Mouse (Mus musculus) heart, embryonic 13.5 days (tissue): ENCODE data around the gene Arhgap17. TPM values are rescaled to one million over a fixed set of nuclear protein-coding genes. Genes with fewer than 3 reads are reported as not detected.
A peak's percentile ranks its signal among the peaks of the same experiment; 100 is the strongest.

Experiments used
- ATAC-seq: fragments of 200-750 bp; cut with Nextera tagmentation; 2 replicates; pipeline ENCODE4 v1.8.0; 2017; ENCODE audit warnings: moderate TSS enrichment; ENCODE audit not compliant: insufficient number of reproducible peaks, low FRiP score, low TSS enrichment; ENCODE audit errors: extremely low read depth
- H3K27ac ChIP-seq: fragments of 300-500 bp; sonication (generic); replicated peaks from 2 replicates; pipeline ENCODE4 v1.5.1; 2015; ENCODE audit warnings: moderate library complexity, mild to moderate bottlenecking, inconsistent platforms
- H3K27me3 ChIP-seq: fragments of 300-500 bp; sonication (generic); replicated peaks from 2 replicates; pipeline ENCODE4 v1.6.1; 2015; ENCODE audit warnings: mild to moderate bottlenecking, inconsistent platforms
- H3K36me3 ChIP-seq: fragments of 300-500 bp; sonication (generic); 2 replicates; pipeline ENCODE4 v1.6.1; 2015; ENCODE audit warnings: mild to moderate bottlenecking, inconsistent platforms
- H3K4me1 ChIP-seq: fragments of 300-500 bp; sonication (generic); 2 replicates; pipeline ENCODE4 v1.6.1; 2015; ENCODE audit warnings: inconsistent platforms
- H3K4me2 ChIP-seq: fragments of 300-500 bp; sonication (generic); 2 replicates; pipeline ENCODE4 v1.6.1; 2015; ENCODE audit warnings: inconsistent platforms, mild to moderate bottlenecking, moderate library complexity
- H3K4me3 ChIP-seq: fragments of 300-500 bp; sonication (generic); 2 replicates; pipeline ENCODE4 v1.5.1; 2015; ENCODE audit warnings: moderate library complexity, mild to moderate bottlenecking, inconsistent platforms
- H3K9ac ChIP-seq: fragments of 300-500 bp; sonication (generic); 2 replicates; pipeline ENCODE4 v1.6.1; 2015; ENCODE audit warnings: inconsistent platforms, mild to moderate bottlenecking, moderate library complexity
- H3K9me3 ChIP-seq: fragments of 300-500 bp; sonication (generic); 2 replicates; pipeline ENCODE4 v1.6.1; 2016; ENCODE audit warnings: inconsistent platforms
- WGBS: fragments of 180-500 bp; shearing (Covaris S2); methylation state at CpG from one replicate; pipeline ENCODE4 v1.1.7; 2015; ENCODE audit warnings: mixed read lengths; 5-methylcytosine and 5-hydroxymethylcytosine counted together
- polyA plus RNA-seq: library from polyadenylated mRNA; unstranded; fragments of >200 nt; fragmentation: Nextera tagmentation; extraction: Ambion mirVana; gene quantifications from 2 replicates; pipeline ENCODE4 v1.2.1, GENCODE M21; 2015

Arhgap17 gene
- polyA plus RNA-seq, 1 experiment from 2014 or later, result 17.5 TPM

- Histone ChIP-seq H3K4me2 (no peak overlapping the region), H3K27ac (no peak overlapping the region), H3K4me3 (no peak overlapping the region), H3K9me3 (no peaks in the 10 kb centered on the region), H3K27me3 (no peaks in the 10 kb centered on the region), H3K9ac (no peak overlapping the region), H3K4me1 (peaks cover 16% of the 10 kb centered on the region), H3K36me3 (peaks cover 20% of the 10 kb centered on the region)
- no peak for ATAC-seq
- 84% methylated on average over 8 of the region's 8 CpGs for WGBS
These were observed 28.2 kb upstream of the Arhgap17 start for GRCm38 (mm10) chr7:123397931-123398330.

- H3K36me3 ChIP-seq, result peaks cover 18% of the 10 kb centered on the region
- no peak for ATAC-seq
- no peaks in the 10 kb centered on the region for H3K9me3 ChIP-seq
- no peak overlapping the region for H3K9ac ChIP-seq
- no peak overlapping the region for H3K27ac ChIP-seq
- WGBS, result 78% methylated on average over 8 of the region's 8 CpGs
- no peak overlapping the region for H3K4me3 ChIP-seq
- no peaks in the 10 kb centered on the region for H3K27me3 ChIP-seq
- no peak overlapping the region for H3K4me2 ChIP-seq
- H3K4me1 ChIP-seq, result peaks cover 16% of the 10 kb centered on the region
These were observed 27.7 kb upstream of the Arhgap17 start for GRCm38 (mm10) chr7:123397369-123397768.

- Histone ChIP-seq H3K27ac (no peak overlapping the region), H3K9me3 (no peaks in the 10 kb centered on the region), H3K36me3 (peaks cover 17% of the 10 kb centered on the region), H3K4me3 (no peak overlapping the region), H3K4me2 (no peak overlapping the region), H3K27me3 (no peaks in the 10 kb centered on the region), H3K4me1 (peaks cover 16% of the 10 kb centered on the region), H3K9ac (no peak overlapping the region)
- ATAC-seq, result no peak
- 82% methylated on average over 5 of the region's 5 CpGs for WGBS
These were observed 27.2 kb upstream of the Arhgap17 start for GRCm38 (mm10) chr7:123396900-123397299.

- H3K9me3 ChIP-seq, result no peaks in the 10 kb centered on the region
- no peaks in the 10 kb centered on the region for H3K27me3 ChIP-seq
- peaks cover 24% of the 10 kb centered on the region; the same call in 1 of the 2 replicates for H3K36me3 ChIP-seq
- peaks cover 16% of the 10 kb centered on the region for H3K4me1 ChIP-seq
- H3K4me2 ChIP-seq, result no peak overlapping the region
- H3K27ac ChIP-seq, result no peak overlapping the region
- ATAC-seq, result no peak
- no peak overlapping the region for H3K9ac ChIP-seq
- WGBS, result 61% methylated on average over 6 of the region's 6 CpGs
- no peak overlapping the region for H3K4me3 ChIP-seq
These were observed 24.6 kb upstream of the Arhgap17 start for GRCm38 (mm10) chr7:123394271-123394670.

GRCm38 (mm10) chr7:123389686-123390280, 20.1 kb upstream of the Arhgap17 start:
- no peak for ATAC-seq
- Histone ChIP-seq H3K36me3 (peaks cover 39% of the 10 kb centered on the region), H3K9ac (no peak overlapping the region), H3K27me3 (no peaks in the 10 kb centered on the region), H3K4me2 (no peak overlapping the region), H3K4me1 (peaks cover 24% of the 10 kb centered on the region), H3K4me3 (no peak overlapping the region), H3K27ac (no peak overlapping the region), H3K9me3 (no peaks in the 10 kb centered on the region)
- WGBS, result 77% methylated on average over 6 of the region's 6 CpGs

- peaks cover 32% of the 10 kb centered on the region for H3K36me3 ChIP-seq
- no peak overlapping the region for H3K9ac ChIP-seq
- H3K4me3 ChIP-seq, result no peak overlapping the region
- H3K27me3 ChIP-seq, result no peaks in the 10 kb centered on the region
- H3K4me1 ChIP-seq, result peaks cover 8% of the 10 kb centered on the region
- WGBS, result 56% methylated on average over 11 of the region's 11 CpGs
- ATAC-seq, result no peak
- no peak overlapping the region for H3K27ac ChIP-seq
- no peak overlapping the region for H3K4me2 ChIP-seq
- H3K9me3 ChIP-seq, result no peaks in the 10 kb centered on the region
These were observed 16.1 kb upstream of the Arhgap17 start for GRCm38 (mm10) chr7:123385693-123386407.

- H3K4me1 ChIP-seq, result peaks cover 15% of the 10 kb centered on the region
- H3K4me3 ChIP-seq, result peak overlapping the region; percentile 69
- 0 out of 2 replicates have a peak, but pooled peaks cover 4% of the 10 kb centered on the region for H3K36me3 ChIP-seq
- H3K9ac ChIP-seq, result peak overlapping the region; percentile 84
- H3K4me2 ChIP-seq, result peak overlapping the region; percentile 81
- H3K9me3 ChIP-seq, result no peaks in the 10 kb centered on the region
- H3K27ac ChIP-seq, result peak overlapping the region; percentile 16; the same call in 1 of the 2 replicates
- 3% methylated on average over 40 of the region's 41 CpGs for WGBS
- peak; percentile 99 for ATAC-seq
- 0 out of 2 replicates have a peak, but pooled peaks cover 2% of the 10 kb centered on the region for H3K27me3 ChIP-seq
These were observed 8.0 kb upstream of the Arhgap17 start for GRCm38 (mm10) chr7:123377443-123378400.

GRCm38 (mm10) chr7:123371501-123371900, 1.8 kb upstream of the Arhgap17 start:
- ATAC-seq, result no peak
- 65% methylated on average over 3 of the region's 3 CpGs for WGBS

GRCm38 (mm10) chr7:123370700-123371099, 985 bp upstream of the Arhgap17 start:
- Histone ChIP-seq H3K27me3 (0 out of 2 replicates have a peak, but pooled peaks cover 3% of the 10 kb centered on the region), H3K27ac (peak overlapping the region; percentile 93), H3K4me3 (peak overlapping the region; percentile 90), H3K4me2 (peak overlapping the region; percentile 94), H3K36me3 (no peaks in the 10 kb centered on the region), H3K4me1 (peaks cover 39% of the 10 kb centered on the region), H3K9me3 (no peaks in the 10 kb centered on the region), H3K9ac (peak overlapping the region; percentile 95)
- ATAC-seq, result no peak
- WGBS, result 44% methylated on average over 9 of the region's 9 CpGs

More at GRCm38 (mm10) chr7:123371501-123371900, 1.8 kb upstream of the Arhgap17 start:
- Histone ChIP-seq H3K4me1 (peaks cover 31% of the 10 kb centered on the region), H3K9me3 (no peaks in the 10 kb centered on the region), H3K4me3 (no peak overlapping the region), H3K27me3 (0 out of 2 replicates have a peak, but pooled peaks cover 3% of the 10 kb centered on the region), H3K36me3 (no peaks in the 10 kb centered on the region), H3K4me2 (no peak overlapping the region), H3K27ac (no peak overlapping the region), H3K9ac (no peak overlapping the region)

- peak overlapping the region; percentile 90 for H3K4me3 ChIP-seq
- H3K4me1 ChIP-seq, result peaks cover 49% of the 10 kb centered on the region
- peak; percentile 52 for ATAC-seq
- H3K36me3 ChIP-seq, result no peaks in the 10 kb centered on the region
- peak overlapping the region; percentile 94 for H3K4me2 ChIP-seq
- 0 out of 2 replicates have a peak, but pooled peaks cover 3% of the 10 kb centered on the region for H3K27me3 ChIP-seq
- 2% methylated on average over 41 of the region's 51 CpGs for WGBS
- H3K9me3 ChIP-seq, result no peaks in the 10 kb centered on the region
- peak overlapping the region; percentile 93 for H3K27ac ChIP-seq
- peak overlapping the region; percentile 95 for H3K9ac ChIP-seq
These were observed 653 bp downstream of the Arhgap17 start for GRCm38 (mm10) chr7:123368778-123369746.
